Mouse (Mus musculus) mature B cell (primary cell): ENCODE results near the gene Phf21a.
"Not testable (repeated sequence)": the region's sequence is repeated elsewhere in the genome, so short reads cannot be mapped to it uniquely, and the experiment has no call there.

Experiments
- in situ Hi-C: fragments of 300-500 bp; cut with MboI; formaldehyde crosslinking; loops from 2 replicates; pipeline ENCODE4 v1.14.3; 2019

The Phf21a gene

DNA sequence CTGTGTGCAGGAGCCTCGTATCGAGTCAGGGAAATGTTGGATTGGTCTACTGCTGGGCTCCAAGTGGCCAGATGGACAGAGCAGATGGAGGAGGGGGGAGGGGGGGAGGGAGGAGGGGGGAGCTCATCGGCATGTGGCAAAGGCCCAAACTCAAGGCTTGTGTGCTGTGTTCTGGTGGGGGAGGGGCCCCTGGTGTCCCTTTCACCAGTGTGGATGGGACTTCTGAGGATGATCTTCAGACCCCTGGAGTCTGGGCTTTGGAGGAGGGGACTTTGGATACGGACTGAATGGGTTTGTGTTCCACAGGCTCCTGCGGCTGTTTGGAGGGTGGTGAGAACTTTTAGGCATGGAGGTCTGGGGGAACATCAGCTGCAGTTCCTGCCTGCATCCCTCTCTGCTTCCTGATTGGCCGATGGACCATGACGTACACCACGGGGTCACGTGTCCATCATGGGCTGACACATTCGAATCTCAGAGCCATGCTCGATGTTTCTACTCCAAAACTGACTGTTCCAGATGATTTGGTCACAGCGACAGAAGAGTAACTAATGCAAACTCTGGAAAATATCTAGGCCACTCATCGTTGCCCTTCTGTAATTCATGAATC, 16.7 kb upstream of the Phf21a start:
- in situ Hi-C loops: no loop called here

DNA sequence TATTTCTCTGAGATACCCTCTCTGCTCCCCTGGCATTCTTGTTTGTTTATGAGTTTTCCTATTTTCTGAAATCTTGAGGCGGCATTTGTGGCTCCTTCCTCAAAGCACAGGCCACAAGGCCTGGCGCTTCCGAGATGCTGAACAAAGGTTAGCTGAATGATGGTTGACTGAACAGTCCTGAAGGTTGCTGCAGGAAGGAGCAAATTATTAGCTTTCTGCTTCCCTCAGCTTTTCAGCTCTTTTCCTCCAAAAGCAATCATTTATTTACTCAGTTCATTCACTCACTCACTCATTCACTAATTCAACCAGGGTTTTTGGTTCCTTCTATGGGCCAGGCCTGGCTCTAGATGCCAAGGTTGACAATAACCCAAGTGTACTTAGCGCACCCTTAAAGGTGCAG, 10.7 kb upstream of the Phf21a start:
- in situ Hi-C loops: no loop called here

DNA sequence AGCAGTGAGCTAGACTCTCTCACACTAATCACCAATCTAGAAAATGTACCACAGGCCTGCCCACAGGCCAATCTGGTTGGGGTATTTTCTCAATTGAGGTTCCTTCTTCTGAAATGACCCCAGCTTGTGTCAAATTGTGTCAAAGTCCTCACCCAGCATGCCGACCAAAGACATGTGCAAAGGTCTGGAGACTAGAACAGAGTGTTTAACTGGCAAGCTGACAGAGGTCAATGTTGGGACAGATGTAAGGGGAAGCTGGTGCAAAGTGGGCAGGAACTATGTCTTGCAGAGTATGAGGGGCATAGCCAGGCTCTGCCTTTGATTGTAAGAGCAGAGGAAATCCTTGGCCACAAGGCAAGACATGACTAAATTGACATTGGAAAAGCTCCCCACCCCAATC, 7.2 kb upstream of the Phf21a start:
- in situ Hi-C loops: no loop called here

DNA sequence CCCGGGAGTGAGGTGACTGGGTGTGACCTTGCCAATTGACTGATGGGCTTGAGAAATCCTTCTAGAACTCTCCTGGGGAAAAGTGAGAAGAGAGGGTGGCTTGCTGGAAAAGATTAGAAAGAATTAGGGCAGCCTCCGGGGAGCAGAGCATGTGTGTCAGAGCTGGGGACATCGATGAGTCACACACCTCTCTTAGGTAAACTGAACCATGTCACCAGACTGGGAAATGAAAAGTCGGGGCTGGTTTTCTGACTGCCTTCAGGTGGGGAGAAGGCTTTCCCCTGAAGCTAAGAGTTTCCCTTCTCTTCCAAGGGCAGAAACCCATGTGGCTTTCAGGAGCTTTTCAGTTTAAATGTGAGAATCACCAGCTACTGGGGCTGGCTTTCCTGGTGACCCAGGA, 5.9 kb upstream of the Phf21a start:
- in situ Hi-C loops: no loop called here

GRCm38 (mm10) chr2:92089782-92090181, 3.1 kb upstream of the Phf21a start:
- in situ Hi-C loops: no loop called here

DNA sequence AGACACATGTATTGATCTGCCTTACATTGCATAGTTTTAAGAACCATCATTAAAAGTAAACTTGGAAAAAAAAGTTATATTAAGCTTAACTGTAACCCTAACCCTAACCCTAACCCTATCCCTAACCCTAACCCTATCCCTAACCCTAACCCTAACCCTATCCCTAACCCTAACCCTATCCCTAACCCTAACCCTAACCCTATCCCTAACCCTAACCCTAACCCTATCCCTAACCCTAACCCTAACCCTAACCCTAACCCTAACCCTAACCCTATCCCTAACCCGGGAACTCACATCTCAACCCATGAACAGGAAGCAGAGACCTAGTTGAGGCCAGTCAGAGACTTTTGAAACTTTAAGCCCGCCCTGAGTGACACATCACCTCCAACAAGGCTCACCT, 586 bp downstream of the Phf21a start:
- in situ Hi-C loops: not testable (repeated sequence)

DNA sequence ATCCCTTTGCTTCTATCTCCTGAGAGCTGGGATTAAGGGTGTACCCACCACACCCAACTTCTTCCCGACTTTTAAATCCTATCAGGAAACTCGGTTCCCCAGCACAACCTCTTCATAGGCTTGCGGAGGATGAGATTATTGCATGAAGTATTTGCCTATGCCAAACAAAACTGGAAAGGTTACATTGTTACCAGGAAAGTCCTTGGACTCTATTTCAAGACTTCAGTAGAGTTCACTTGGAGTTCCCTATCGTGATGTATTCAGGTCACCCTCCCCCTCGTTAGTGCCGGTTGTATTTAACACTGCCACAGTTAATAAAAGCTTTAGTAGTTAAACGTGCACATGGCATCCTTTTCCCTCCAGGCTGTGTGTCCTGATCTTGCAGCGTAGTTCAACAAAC, 1.2 kb downstream of the Phf21a start:
- in situ Hi-C loops: no loop called here

GRCm38 (mm10) chr2:92100768-92101167, 7.9 kb downstream of the Phf21a start:
- in situ Hi-C loops: no loop called here

DNA sequence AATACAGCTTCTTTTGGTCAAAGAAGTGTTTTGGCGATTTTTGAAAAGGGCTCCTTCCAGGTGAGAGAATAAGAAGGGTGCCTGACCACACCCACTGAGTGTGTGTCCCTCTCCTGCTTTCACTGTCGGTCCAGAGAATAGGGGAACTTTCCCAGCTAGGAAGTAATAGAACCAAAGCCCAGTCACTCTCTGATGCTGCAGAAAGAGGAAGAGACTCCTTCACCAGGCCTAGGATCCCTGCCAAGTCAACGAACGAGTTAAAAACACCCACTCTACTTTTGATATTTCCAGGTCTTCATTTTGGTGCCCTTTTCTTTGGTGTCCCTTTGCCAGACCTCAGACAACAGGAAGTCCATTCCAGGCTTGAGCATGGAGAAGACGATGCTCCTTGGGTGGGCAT, 31.6 kb downstream of the Phf21a start:
- in situ Hi-C loops: no loop called here

DNA sequence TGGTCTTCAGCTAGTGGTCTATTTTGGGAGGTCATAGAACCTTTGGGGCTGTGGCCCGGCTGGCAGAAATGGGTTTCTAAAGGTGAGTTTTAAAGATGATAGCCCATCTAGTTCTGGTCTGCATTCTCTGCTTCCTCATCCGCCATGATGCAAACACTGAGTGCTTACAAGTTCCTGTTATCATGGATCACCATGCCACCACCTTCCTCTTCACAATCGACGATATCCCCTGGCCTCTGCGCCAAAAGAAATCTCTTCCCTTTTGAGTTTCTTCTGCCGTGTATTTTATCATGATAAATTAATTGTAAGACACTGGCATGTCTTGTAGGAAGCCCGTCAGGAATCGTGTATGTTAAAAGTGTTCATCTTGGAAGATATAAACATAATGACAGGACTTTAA, 32.4 kb downstream of the Phf21a start:
- in situ Hi-C loops: no loop called here

- in situ Hi-C loops: no loop called here
Measured at GRCm38 (mm10) chr2:92130071-92130470, 37.2 kb downstream of the Phf21a start.

DNA sequence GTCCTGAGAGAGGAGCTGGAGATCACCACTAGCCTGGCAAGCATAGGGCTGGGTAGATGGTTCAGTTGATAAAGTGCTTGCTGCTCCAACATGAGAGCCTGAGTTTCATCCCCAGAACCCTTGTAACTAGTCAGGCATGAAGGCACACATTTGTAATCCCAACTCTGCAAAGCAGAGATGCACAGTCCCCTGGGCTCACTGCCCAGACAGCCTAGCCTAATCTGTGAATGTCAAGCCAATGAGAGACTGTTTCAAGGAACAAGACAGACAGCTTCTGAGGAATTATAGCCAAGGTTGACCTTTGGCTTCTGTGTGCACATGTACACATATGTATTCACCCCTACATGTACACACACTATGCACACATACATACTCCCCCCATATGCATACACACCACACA, 45.8 kb downstream of the Phf21a start:
- in situ Hi-C loops: no loop called here

GRCm38 (mm10) chr2:92139365-92139764, 46.4 kb downstream of the Phf21a start:
- in situ Hi-C loops: no loop called here

GRCm38 (mm10) chr2:92140383-92140782, 47.5 kb downstream of the Phf21a start:
- in situ Hi-C loops: no loop called here

DNA sequence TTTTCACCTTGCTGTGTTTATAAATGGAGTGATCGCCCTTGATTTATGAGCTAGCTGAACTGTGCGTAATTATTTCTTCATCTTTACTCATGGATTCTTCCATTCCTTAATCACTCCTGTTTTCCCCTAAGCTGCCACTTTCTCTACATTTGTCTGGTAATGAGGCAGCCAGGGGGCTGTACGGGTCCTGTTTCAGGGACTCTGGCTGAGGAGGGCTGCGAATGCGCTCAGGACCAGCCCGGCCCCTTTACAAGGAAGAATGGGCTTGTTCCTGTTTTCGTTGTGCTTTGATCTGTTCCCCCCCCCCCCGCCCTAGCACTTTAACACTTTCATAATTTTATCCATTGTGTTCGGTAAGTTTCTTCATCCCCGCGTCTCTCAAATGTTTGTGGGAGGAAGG, 48.2 kb downstream of the Phf21a start:
- in situ Hi-C loops: no loop called here

GRCm38 (mm10) chr2:92143932-92144331, 51.0 kb downstream of the Phf21a start:
- in situ Hi-C loops: no loop called here

DNA sequence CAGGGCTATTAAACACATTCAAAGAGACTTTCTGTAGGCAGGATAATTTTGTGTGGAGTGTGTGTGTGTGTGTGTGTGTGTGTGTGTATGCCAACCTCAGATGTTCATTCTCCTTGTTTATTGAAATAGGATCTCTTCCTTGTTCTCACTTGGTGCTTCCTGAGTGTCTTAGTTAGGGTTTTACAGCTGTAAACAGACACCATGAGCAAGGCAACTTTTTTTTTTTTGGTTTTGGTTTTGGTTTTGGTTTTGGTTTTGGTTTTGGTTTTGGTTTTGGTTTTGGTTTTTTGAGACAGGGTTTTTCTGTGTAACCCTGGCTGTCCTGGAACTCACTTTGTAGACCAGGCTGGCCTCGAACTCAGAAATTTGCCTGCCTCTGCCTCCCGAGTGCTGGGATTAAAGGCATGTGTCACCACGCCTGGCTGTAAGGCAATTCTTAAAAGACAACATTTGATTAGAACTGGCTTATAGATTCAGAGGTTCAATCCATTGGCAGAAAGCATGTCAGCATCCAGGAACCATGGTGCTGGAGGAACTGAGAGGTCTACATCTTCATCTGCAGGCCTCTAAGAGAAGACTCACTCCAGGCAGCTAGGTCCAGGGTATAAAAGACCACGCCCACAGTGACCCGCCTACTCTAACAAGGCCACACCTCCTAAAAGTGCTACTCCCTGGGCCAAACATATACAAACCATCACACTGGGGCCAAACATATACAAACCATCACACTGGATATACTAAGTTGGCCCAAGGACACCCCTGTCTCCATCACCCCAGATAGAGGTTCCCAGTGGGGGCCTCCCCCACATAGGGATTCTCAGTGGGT, 55.2 kb downstream of the Phf21a start:
- in situ Hi-C loops: not testable (repeated sequence)

- in situ Hi-C loops: no loop called here
Measured at GRCm38 (mm10) chr2:92164291-92164690, 71.4 kb downstream of the Phf21a start.

DNA sequence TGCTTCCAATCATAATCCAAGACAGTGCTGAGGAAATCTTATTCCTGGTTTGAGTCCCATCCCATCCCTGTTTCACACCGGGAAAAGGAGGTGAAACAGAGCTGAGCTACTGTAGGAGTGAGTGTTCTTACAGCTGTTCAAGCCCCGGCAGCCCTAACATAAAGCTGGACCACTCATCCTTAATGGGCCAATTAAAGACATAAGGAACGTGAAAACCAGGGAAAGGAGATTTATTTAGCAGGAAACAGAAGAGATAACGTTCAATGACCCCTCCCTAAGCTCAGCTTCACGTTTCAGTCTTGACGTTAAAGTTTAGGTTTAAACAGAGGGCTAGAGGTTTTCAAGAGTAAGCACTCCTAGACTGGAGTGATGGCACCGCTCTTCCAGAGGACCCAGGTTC, 74.0 kb downstream of the Phf21a start:
- in situ Hi-C loops: no loop called here

GRCm38 (mm10) chr2:92171046-92171643, 78.2 kb downstream of the Phf21a start:
- in situ Hi-C loops: no loop called here

DNA sequence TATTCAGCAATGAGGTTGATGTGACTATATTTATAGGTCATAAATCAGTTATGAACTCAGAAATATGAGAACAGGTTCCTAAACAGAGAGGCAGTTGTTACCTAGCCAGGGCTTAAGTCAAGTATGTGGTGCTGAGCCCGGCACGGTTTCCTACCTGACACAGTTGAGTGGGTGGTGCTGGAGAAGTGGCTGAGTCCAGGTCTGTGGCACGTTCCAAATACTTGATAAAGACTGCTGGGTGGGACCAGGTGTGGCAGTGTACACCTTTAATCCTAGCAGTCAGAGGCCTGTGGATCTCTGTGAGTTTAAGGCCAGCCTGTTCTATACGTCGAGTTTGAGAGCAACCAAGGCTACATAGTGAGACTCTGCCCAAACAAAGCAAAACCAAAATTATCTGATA, 79.4 kb downstream of the Phf21a start:
- in situ Hi-C loops: no loop called here

GRCm38 (mm10) chr2:92173186-92173585, 80.3 kb downstream of the Phf21a start:
- in situ Hi-C loops: no loop called here

- in situ Hi-C loops: no loop called here
Measured at GRCm38 (mm10) chr2:92174265-92174664, 81.3 kb downstream of the Phf21a start.
